Mouse (Mus musculus) erythroblast, embryonic 14.5 days (primary cell): ENCODE results near the gene Zfp386.

Source experiments
- GATA1 ChIP-seq: IDR thresholded peaks from 2 replicates; pipeline ENCODE4 v1.6.1; 2012; ENCODE audit warnings: low read length, inconsistent platforms, mixed read lengths
- TAL1 ChIP-seq: IDR thresholded peaks from 3 replicates; pipeline ENCODE4 v1.6.1; 2012; ENCODE audit warnings: low read length, inconsistent platforms, mixed read lengths

- TF ChIP-seq GATA1 (no peak), TAL1 (no peak)
Observed at GRCm38 (mm10) chr12:116035346-116035745, 12.2 kb upstream of the Zfp386 start.
